Mouse (Mus musculus) forebrain, embryonic 16.5 days (tissue): ENCODE data around the gene Fank1. TPM values are rescaled to one million over a fixed set of nuclear protein-coding genes. Genes with fewer than 3 reads are reported as not detected.
A peak's percentile ranks its signal among the peaks of the same experiment; 100 is the strongest.

Experiments
- ATAC-seq: fragments of 200-750 bp; cut with Nextera tagmentation; 2 replicates; pipeline ENCODE4 v1.8.0; 2017; ENCODE audit warnings: mild to moderate bottlenecking, moderate library complexity
- H3K27ac ChIP-seq: fragments of 300-500 bp; sonication (generic); 2 replicates; pipeline ENCODE4 v1.5.1; 2014; ENCODE audit warnings: low read length, control low read depth
- H3K27me3 ChIP-seq: fragments of 300-500 bp; sonication (generic); replicated peaks from 2 replicates; pipeline ENCODE4 v1.6.1; 2014; ENCODE audit warnings: low read length; ENCODE audit not compliant: control insufficient read depth, insufficient read depth
- H3K36me3 ChIP-seq: fragments of 300-500 bp; sonication (generic); 2 replicates; pipeline ENCODE4 v1.6.1; 2014; ENCODE audit not compliant: control insufficient read depth, insufficient read depth
- H3K4me1 ChIP-seq: fragments of 300-500 bp; sonication (generic); replicated peaks from 2 replicates; pipeline ENCODE4 v1.6.1; 2014; ENCODE audit warnings: low read length; ENCODE audit not compliant: control insufficient read depth, insufficient read depth
- H3K4me2 ChIP-seq: fragments of 300-500 bp; sonication (generic); 2 replicates; pipeline ENCODE4 v1.6.1; 2014; ENCODE audit warnings: mild to moderate bottlenecking, low read length, control low read depth
- H3K4me3 ChIP-seq: fragments of 300-500 bp; sonication (generic); replicated peaks from 2 replicates; pipeline ENCODE4 v1.5.1; 2014; ENCODE audit warnings: mild to moderate bottlenecking, low read length, control low read depth
- H3K9ac ChIP-seq: fragments of 300-500 bp; sonication (generic); replicated peaks from 2 replicates; pipeline ENCODE4 v1.6.1; 2014; ENCODE audit warnings: low read depth, low read length, control low read depth
- H3K9me3 ChIP-seq: fragments of 300-500 bp; sonication (generic); 2 replicates; pipeline ENCODE4 v1.6.1; 2016; ENCODE audit warnings: low read length; ENCODE audit not compliant: control insufficient read depth
- WGBS: fragments of 180-500 bp; shearing (Covaris S2); extraction: QIAGEN DNeasy Blood & Tissue Kit; methylation state at CpG from one replicate; pipeline ENCODE4 v1.1.7; 2014; 5-methylcytosine and 5-hydroxymethylcytosine counted together
- polyA plus RNA-seq: library from polyadenylated mRNA; unstranded; fragments of >200 nt; fragmentation: Nextera tagmentation; extraction: Ambion mirVana; gene quantifications from 2 replicates; pipeline ENCODE4 v1.2.1, GENCODE M21; 2015

Gene Fank1
- 3.0 and 3.3 TPM in 2 replicates for polyA plus RNA-seq

GRCm38 (mm10) chr7:133776626-133776996 is at the start of gene Fank1:
TSS of gene Fank1 (plus strand) at chr7:133776861.
- WGBS, result under 1% methylated on average over 35 of the region's 45 CpGs
- Histone ChIP-seq H3K27ac (no peak within 1 kb of the TSS), H3K4me2 (peak within 1 kb of the TSS; percentile 88), H3K4me3 (peak within 1 kb of the TSS; percentile 85), H3K9me3 (no peaks in the 10 kb centered on the region), H3K36me3 (no peaks in the 10 kb centered on the region), H3K4me1 (peaks cover 11% of the 10 kb centered on the region), H3K27me3 (no peaks in the 10 kb centered on the region), H3K9ac (peak within 1 kb of the TSS; percentile 77)
- peak; percentile 94 for ATAC-seq

GRCm38 (mm10) chr7:133727027-133727426 is 49.6 kb upstream of the Fank1 start:
- Histone ChIP-seq H3K4me2 (no peak overlapping the region), H3K27ac (no peak overlapping the region), H3K9ac (no peak overlapping the region), H3K9me3 (no peaks in the 10 kb centered on the region), H3K4me3 (no peak overlapping the region), H3K4me1 (peaks cover 14% of the 10 kb centered on the region), H3K36me3 (peaks cover 11% of the 10 kb centered on the region), H3K27me3 (no peaks in the 10 kb centered on the region)
- 91% methylated on average over 6 of the region's 6 CpGs for WGBS
- ATAC-seq, result no peak

- Histone ChIP-seq H3K4me2 (no peak overlapping the region), H3K27me3 (no peaks in the 10 kb centered on the region), H3K36me3 (peaks cover 7% of the 10 kb centered on the region), H3K9me3 (no peaks in the 10 kb centered on the region), H3K4me1 (peaks cover 19% of the 10 kb centered on the region), H3K27ac (no peak overlapping the region), H3K4me3 (no peak overlapping the region), H3K9ac (no peak overlapping the region)
- ATAC-seq, result peak; percentile 54; the same call in 1 of the 2 replicates
- 77% methylated on average over 5 of the region's 5 CpGs for WGBS
These were observed 47.3 kb upstream of the Fank1 start for GRCm38 (mm10) chr7:133729351-133729750.

GRCm38 (mm10) chr7:133730324-133731191 is 46.1 kb upstream of the Fank1 start:
- no peaks in the 10 kb centered on the region for H3K9me3 ChIP-seq
- WGBS, result 85% methylated on average over 11 of the region's 11 CpGs
- H3K36me3 ChIP-seq, result peaks cover 2% of the 10 kb centered on the region

GRCm38 (mm10) chr7:133731971-133732645 is 44.6 kb upstream of the Fank1 start:
- no peaks in the 10 kb centered on the region for H3K27me3 ChIP-seq
- no peak overlapping the region for H3K4me3 ChIP-seq
- H3K4me1 ChIP-seq, result peaks cover 10% of the 10 kb centered on the region
- H3K9ac ChIP-seq, result no peak overlapping the region
- H3K27ac ChIP-seq, result peak overlapping the region; percentile 50; the same call in 1 of the 2 replicates
- no peak overlapping the region for H3K4me2 ChIP-seq
- no peaks in the 10 kb centered on the region for H3K9me3 ChIP-seq
- no peak for ATAC-seq
- WGBS, result 45% methylated on average over 4 of the region's 4 CpGs
- H3K36me3 ChIP-seq, result peaks cover 2% of the 10 kb centered on the region

More at GRCm38 (mm10) chr7:133730324-133731191, 46.1 kb upstream of the Fank1 start:
- Histone ChIP-seq H3K4me3 (no peak overlapping the region), H3K4me2 (no peak overlapping the region), H3K9ac (no peak overlapping the region), H3K27ac (no peak overlapping the region), H3K4me1 (peaks cover 10% of the 10 kb centered on the region), H3K27me3 (no peaks in the 10 kb centered on the region)
- no peak for ATAC-seq

GRCm38 (mm10) chr7:133740558-133740957 is 36.1 kb upstream of the Fank1 start:
- no peaks in the 10 kb centered on the region for H3K9me3 ChIP-seq
- H3K4me1 ChIP-seq, result peaks cover 20% of the 10 kb centered on the region
- no peak overlapping the region for H3K9ac ChIP-seq
- H3K4me2 ChIP-seq, result no peak overlapping the region
- no peaks in the 10 kb centered on the region for H3K27me3 ChIP-seq
- H3K27ac ChIP-seq, result no peak overlapping the region
- no peak for ATAC-seq
- no peaks in the 10 kb centered on the region; the same call in 1 of the 2 replicates for H3K36me3 ChIP-seq
- WGBS, result 94% methylated on average over 7 of the region's 7 CpGs
- H3K4me3 ChIP-seq, result no peak overlapping the region

GRCm38 (mm10) chr7:133742530-133743325 is 33.9 kb upstream of the Fank1 start:
- H3K27ac ChIP-seq, result peak overlapping the region; percentile 11; the same call in 1 of the 2 replicates
- no peak for ATAC-seq

GRCm38 (mm10) chr7:133743611-133744010 is 33.0 kb upstream of the Fank1 start:
- H3K27ac ChIP-seq, result peak overlapping the region; percentile 23
- ATAC-seq, result peak; percentile 45; the same call in 1 of the 2 replicates
- H3K4me3 ChIP-seq, result no peak overlapping the region
- H3K4me2 ChIP-seq, result no peak overlapping the region
- no peaks in the 10 kb centered on the region for H3K27me3 ChIP-seq
- 46% methylated on average over 4 of the region's 4 CpGs for WGBS
- H3K36me3 ChIP-seq, result peaks cover 3% of the 10 kb centered on the region
- H3K4me1 ChIP-seq, result peaks cover 20% of the 10 kb centered on the region
- H3K9me3 ChIP-seq, result no peaks in the 10 kb centered on the region
- no peak overlapping the region for H3K9ac ChIP-seq

More at GRCm38 (mm10) chr7:133742530-133743325, 33.9 kb upstream of the Fank1 start:
- no peak overlapping the region for H3K4me2 ChIP-seq
- no peak overlapping the region for H3K9ac ChIP-seq
- no peak overlapping the region for H3K4me3 ChIP-seq
- 78% methylated on average over 12 of the region's 12 CpGs for WGBS
- peaks cover 3% of the 10 kb centered on the region for H3K36me3 ChIP-seq
- peaks cover 20% of the 10 kb centered on the region for H3K4me1 ChIP-seq
- H3K27me3 ChIP-seq, result no peaks in the 10 kb centered on the region
- H3K9me3 ChIP-seq, result no peaks in the 10 kb centered on the region
